Mouse (Mus musculus) embryonic fibroblast, embryonic 13.5 days (primary cell): ENCODE data around the gene 1810024B03Rik.
"Not testable (repeated sequence)": the region's sequence is repeated elsewhere in the genome, so short reads cannot be mapped to it uniquely, and the experiment has no call there.

Experiments
- CTCF ChIP-seq: IDR thresholded peaks from 2 replicates; pipeline ENCODE4 v1.5.1; 2011; ENCODE audit warnings: mild to moderate bottlenecking, control low read depth, low read length, moderate library complexity, borderline replicate concordance; ENCODE audit not compliant: insufficient read depth
- POLR2A ChIP-seq: IDR thresholded peaks from 2 replicates; pipeline ENCODE4 v1.6.1; 2011; ENCODE audit warnings: low read depth, mild to moderate bottlenecking, control low read depth, low read length, moderate library complexity

- TF ChIP-seq CTCF, POLR2A: not testable (repeated sequence)
These were observed 41.8 kb downstream of the 1810024B03Rik start for GRCm38 (mm10) chr2:127166261-127166660.
